Mouse (Mus musculus) myocyte (in vitro differentiated cells): Measurements from ENCODE around the gene Dnmbp. TPM values are rescaled to one million over a fixed set of nuclear protein-coding genes. Genes with fewer than 3 reads are reported as not detected.

Experiments
- H3K27me3 ChIP-seq: one replicate; pipeline ENCODE4 v1.6.1; 2011; ENCODE audit not compliant: control insufficient read depth, insufficient read depth, insufficient read length
- H3K36me3 ChIP-seq: one replicate; pipeline ENCODE4 v1.6.1; 2011; ENCODE audit not compliant: control insufficient read depth, insufficient read depth
- H3K4me2 ChIP-seq: one replicate; pipeline ENCODE4 v1.6.1; 2011; ENCODE audit warnings: low read depth, control low read depth
- H3K4me3 ChIP-seq: one replicate; pipeline ENCODE4 v1.5.1; 2011; ENCODE audit warnings: mild to moderate bottlenecking, control low read depth, moderate library complexity
- H3K79me2 ChIP-seq: one replicate; pipeline ENCODE4 v1.6.1; 2011; ENCODE audit not compliant: control insufficient read depth, insufficient read depth
- H3ac ChIP-seq: one replicate; pipeline ENCODE4 v1.6.1; 2011; ENCODE audit not compliant: control insufficient read depth, insufficient read length
- CEBPB ChIP-seq: IDR thresholded peaks from 2 replicates; pipeline ENCODE4 v1.6.1; 2011; ENCODE audit warnings: mild to moderate bottlenecking, moderate library complexity; ENCODE audit not compliant: poor library complexity, insufficient read depth, severe bottlenecking
- E2F4 ChIP-seq: IDR thresholded peaks from one replicate; pipeline ENCODE4 v1.6.1; 2011; ENCODE audit warnings: mild to moderate bottlenecking, control low read depth, moderate library complexity; ENCODE audit not compliant: insufficient read depth
- MAX ChIP-seq: IDR thresholded peaks from one replicate; pipeline ENCODE4 v1.6.1; 2011; ENCODE audit warnings: low read depth, mild to moderate bottlenecking, control low read depth
- MYOD1 ChIP-seq, 3 experiments: IDR thresholded peaks; one replicate each; pipeline ENCODE4 v1.6.1; 2011; ENCODE audit warnings: control low read depth in 2 of 3, low read depth in 2 of 3, mild to moderate bottlenecking in 2 of 3, moderate library complexity in 1 of 3; ENCODE audit not compliant: insufficient read length in 2 of 3, control insufficient read depth in 1 of 3
- MYOG ChIP-seq, 3 experiments: IDR thresholded peaks; one replicate each; pipeline ENCODE4 v1.6.1; 2011; ENCODE audit warnings: control low read depth in 2 of 3, low read depth in 2 of 3, mild to moderate bottlenecking in 2 of 3; ENCODE audit not compliant: insufficient read length in 2 of 3, control insufficient read depth in 1 of 3, insufficient read depth in 1 of 3
- POLR2A ChIP-seq: IDR thresholded peaks from one replicate; pipeline ENCODE4 v1.6.1; 2011; ENCODE audit warnings: low read depth, mild to moderate bottlenecking, control low read depth, moderate library complexity; ENCODE audit not compliant: insufficient read length
- POLR2AphosphoS2 ChIP-seq: IDR thresholded peaks from one replicate; pipeline ENCODE4 v1.6.1; 2011; ENCODE audit warnings: low read depth, control low read depth; ENCODE audit not compliant: insufficient read length
- REST ChIP-seq: IDR thresholded peaks from one replicate; pipeline ENCODE4 v1.6.1; 2011; ENCODE audit warnings: mild to moderate bottlenecking, control low read depth, moderate library complexity; ENCODE audit not compliant: insufficient read depth, insufficient read length
- SRF ChIP-seq: IDR thresholded peaks from one replicate; pipeline ENCODE4 v1.6.1; 2011; ENCODE audit warnings: low read depth; ENCODE audit not compliant: control insufficient read depth, insufficient read length
- TCF12 ChIP-seq: IDR thresholded peaks from one replicate; pipeline ENCODE4 v1.6.1; 2011; ENCODE audit warnings: mild to moderate bottlenecking, control low read depth; ENCODE audit not compliant: poor library complexity, insufficient read depth, severe bottlenecking
- TCF3 ChIP-seq: IDR thresholded peaks from one replicate; pipeline ENCODE4 v1.6.1; 2011; ENCODE audit warnings: low read depth, control low read depth; ENCODE audit not compliant: insufficient read length
- USF1 ChIP-seq: IDR thresholded peaks from one replicate; pipeline ENCODE4 v1.6.1; 2011; ENCODE audit warnings: low read depth, mild to moderate bottlenecking, control low read depth, moderate library complexity
- polyA plus RNA-seq: library from polyadenylated mRNA; unstranded; fragments of >200 nt; fragmentation: generic; extraction: Trizol; gene quantifications from one replicate; pipeline ENCODE4 v1.2.1, GENCODE M21; 2012; ENCODE audit warnings: missing spikeins

Gene Dnmbp
- polyA plus RNA-seq, 1 experiment = 7.8 TPM

DNA sequence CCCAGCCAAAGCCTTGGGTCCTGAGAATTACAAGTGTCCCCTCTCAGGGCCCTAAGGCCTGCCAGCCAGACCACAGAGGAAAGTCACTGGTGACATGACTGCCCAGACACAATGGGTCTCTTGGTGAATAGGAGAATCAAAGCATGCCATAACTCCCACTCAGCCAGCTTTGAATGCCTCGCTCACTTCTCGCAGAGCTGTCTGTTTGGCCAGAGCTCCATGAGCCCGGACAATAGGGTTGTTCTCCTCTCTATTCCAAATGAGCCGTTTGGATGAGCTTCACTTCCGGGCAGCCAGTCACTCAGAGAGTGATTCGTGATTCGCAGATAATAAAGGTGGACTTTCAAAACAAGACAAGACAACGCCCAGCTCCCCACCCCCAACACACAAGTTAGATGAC lies 34.9 kb downstream of the Dnmbp start:
- Histone ChIP-seq H3K79me2 (no peaks in the 10 kb centered on the region), H3K27me3 (no peaks in the 10 kb centered on the region), H3ac (no peak overlapping the region), H3K36me3 (peaks cover 11% of the 10 kb centered on the region), H3K4me3 (no peak overlapping the region), H3K4me2 (no peak overlapping the region)
- TF ChIP-seq E2F4 = no peak
- no peak for TF ChIP-seq SRF
- no peak for TF ChIP-seq POLR2AphosphoS2
- TF ChIP-seq MYOG (IDR thresholded peaks at IDR 0.05; ENCODE audit: control insufficient read depth in 1 of 3, insufficient read depth in 1 of 3, insufficient read length in 2 of 3, low read depth in 2 of 3) = no peak
- no peak for TF ChIP-seq POLR2A
- no peak for TF ChIP-seq MAX
- no peak for TF ChIP-seq TCF3
- TF ChIP-seq REST = no peak
- no peak for TF ChIP-seq CEBPB
- no peak for TF ChIP-seq MYOD1 (IDR thresholded peaks at IDR 0.05; ENCODE audit: control insufficient read depth in 1 of 3, insufficient read length in 2 of 3, low read depth in 2 of 3)
- TF ChIP-seq TCF12 = no peak

DNA sequence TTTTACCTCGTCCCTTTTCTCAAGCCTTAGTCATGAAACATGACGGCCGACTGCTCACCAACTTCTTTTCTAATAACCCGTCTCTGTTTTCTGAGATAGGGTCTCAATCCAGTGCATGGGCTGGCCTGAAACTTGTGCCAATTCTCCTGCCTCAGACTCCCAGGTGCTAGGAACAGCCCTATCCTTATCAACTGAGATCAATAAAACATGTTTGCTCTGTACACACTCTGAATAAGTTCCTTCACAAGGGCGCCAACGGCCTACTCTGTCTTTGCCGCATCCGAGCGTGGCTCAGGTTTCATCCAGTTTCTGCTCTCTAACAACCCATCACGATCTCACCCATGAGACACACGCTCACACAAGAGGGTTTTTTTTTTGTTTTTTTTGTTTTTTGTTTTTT lies 35.7 kb downstream of the Dnmbp start:
- Histone ChIP-seq H3K79me2 (no peaks in the 10 kb centered on the region), H3K4me2 (no peak overlapping the region), H3K27me3 (no peaks in the 10 kb centered on the region), H3ac (no peak overlapping the region), H3K36me3 (peaks cover 5% of the 10 kb centered on the region), H3K4me3 (no peak overlapping the region)
- TF ChIP-seq TCF12 = no peak
- TF ChIP-seq TCF3 = no peak
- no peak for TF ChIP-seq POLR2A
- TF ChIP-seq REST = no peak
- no peak for TF ChIP-seq CEBPB
- TF ChIP-seq E2F4 = no peak
- no peak for TF ChIP-seq SRF
- TF ChIP-seq POLR2AphosphoS2 = no peak
- TF ChIP-seq MYOD1 (IDR thresholded peaks at IDR 0.05; ENCODE audit: control insufficient read depth in 1 of 3, insufficient read length in 2 of 3, low read depth in 2 of 3) = no peak
- no peak for TF ChIP-seq USF1
- no peak for TF ChIP-seq MAX
- no peak for TF ChIP-seq MYOG (IDR thresholded peaks at IDR 0.05; ENCODE audit: control insufficient read depth in 1 of 3, insufficient read depth in 1 of 3, insufficient read length in 2 of 3, low read depth in 2 of 3)

DNA sequence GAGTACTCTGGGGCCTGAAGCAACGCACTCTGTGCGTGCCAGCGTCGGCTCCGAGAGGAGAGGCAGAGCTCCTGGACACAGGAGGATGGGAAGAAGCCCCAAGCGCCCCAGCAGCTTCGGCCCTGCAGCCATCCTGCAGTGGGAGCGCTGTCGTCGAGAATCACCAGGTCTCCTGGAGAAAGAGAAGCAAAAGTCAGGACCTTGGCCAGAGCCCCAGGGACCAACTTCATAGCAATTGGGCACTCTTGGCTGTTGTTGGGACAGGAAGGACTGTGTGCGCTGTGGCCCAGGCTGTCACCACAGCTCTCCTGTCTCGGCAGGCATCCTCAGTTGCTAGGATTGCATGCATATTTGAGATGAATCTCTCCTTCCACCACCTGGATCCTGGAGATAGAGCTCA lies 37.1 kb downstream of the Dnmbp start:
- no peaks in the 10 kb centered on the region for H3K79me2 ChIP-seq
- no peaks in the 10 kb centered on the region for H3K27me3 ChIP-seq
- TF ChIP-seq REST = no peak
- no peak for TF ChIP-seq CEBPB
- TF ChIP-seq POLR2A = no peak
- no peak for TF ChIP-seq USF1
- no peak for TF ChIP-seq E2F4
- no peak for TF ChIP-seq SRF
- TF ChIP-seq MYOD1 (IDR thresholded peaks at IDR 0.05; ENCODE audit: control insufficient read depth in 1 of 3, insufficient read length in 2 of 3, low read depth in 2 of 3) = no peak
- TF ChIP-seq MYOG (IDR thresholded peaks at IDR 0.05; ENCODE audit: control insufficient read depth in 1 of 3, insufficient read depth in 1 of 3, insufficient read length in 2 of 3, low read depth in 2 of 3) = no peak
- no peak overlapping the region for H3K4me2 ChIP-seq
- H3K36me3 ChIP-seq = no peaks in the 10 kb centered on the region
- no peak overlapping the region for H3ac ChIP-seq
- no peak overlapping the region for H3K4me3 ChIP-seq

DNA sequence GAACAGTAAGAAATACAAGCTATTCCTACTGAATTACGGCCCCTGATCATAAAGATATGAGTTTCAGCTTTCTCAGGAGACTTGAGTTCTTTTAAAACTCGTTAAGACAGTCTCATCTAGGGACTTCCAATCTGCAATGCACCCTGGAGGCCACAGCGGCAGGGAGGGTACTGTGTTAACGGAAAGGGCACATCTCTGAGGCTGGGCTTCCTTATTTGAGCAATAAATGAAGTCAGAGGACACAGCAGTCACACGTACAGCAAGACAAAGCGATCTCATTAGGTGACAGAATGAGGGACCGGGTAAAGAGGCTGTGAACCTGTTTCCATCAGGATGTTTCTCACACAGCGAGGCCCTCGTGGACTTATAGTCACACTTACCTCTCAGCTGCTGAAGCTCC lies 39.3 kb downstream of the Dnmbp start:
- no peak overlapping the region for H3K4me2 ChIP-seq
- H3ac ChIP-seq = no peak overlapping the region
- no peaks in the 10 kb centered on the region for H3K36me3 ChIP-seq
- TF ChIP-seq TCF3 = no peak
- no peak for TF ChIP-seq REST
- TF ChIP-seq POLR2A = no peak
- no peak for TF ChIP-seq TCF12
- no peak for TF ChIP-seq CEBPB
- TF ChIP-seq USF1 = no peak
- no peak for TF ChIP-seq MAX
- TF ChIP-seq MYOG (IDR thresholded peaks at IDR 0.05; ENCODE audit: control insufficient read depth in 1 of 3, insufficient read depth in 1 of 3, insufficient read length in 2 of 3, low read depth in 2 of 3) = no peak
- no peak for TF ChIP-seq E2F4
- TF ChIP-seq POLR2AphosphoS2 = no peak
- no peak for TF ChIP-seq SRF
- no peak for TF ChIP-seq MYOD1 (IDR thresholded peaks at IDR 0.05; ENCODE audit: control insufficient read depth in 1 of 3, insufficient read length in 2 of 3, low read depth in 2 of 3)
- no peaks in the 10 kb centered on the region for H3K27me3 ChIP-seq
- H3K79me2 ChIP-seq = no peaks in the 10 kb centered on the region
- H3K4me3 ChIP-seq = no peak overlapping the region

DNA sequence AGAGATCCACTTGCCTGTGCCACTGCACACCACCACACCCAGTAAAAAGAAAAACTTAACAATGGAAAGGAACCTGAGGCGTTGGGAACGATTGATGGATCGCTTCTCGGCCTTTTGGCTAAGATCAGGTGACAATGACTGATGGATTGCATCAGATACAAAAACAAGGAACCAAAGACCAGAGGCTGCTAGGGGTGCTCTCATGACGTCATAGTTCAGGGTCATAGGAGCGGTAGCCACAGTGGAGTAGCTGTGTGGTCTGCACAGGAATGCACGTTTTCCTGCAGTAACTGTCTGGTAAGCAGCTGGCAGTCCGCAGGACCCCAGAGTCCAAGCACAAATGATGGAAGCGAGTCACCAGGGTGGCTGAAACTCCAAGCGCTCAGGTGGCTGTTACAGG lies 41.4 kb downstream of the Dnmbp start:
- no peaks in the 10 kb centered on the region for H3K79me2 ChIP-seq
- no peaks in the 10 kb centered on the region for H3K36me3 ChIP-seq
- no peak overlapping the region for H3ac ChIP-seq
- H3K4me3 ChIP-seq = no peak overlapping the region
- H3K4me2 ChIP-seq = no peak overlapping the region
- TF ChIP-seq POLR2AphosphoS2 = no peak
- no peak for TF ChIP-seq TCF12
- no peak for TF ChIP-seq MAX
- TF ChIP-seq TCF3 = no peak
- TF ChIP-seq MYOG (IDR thresholded peaks at IDR 0.05; ENCODE audit: control insufficient read depth in 1 of 3, insufficient read depth in 1 of 3, insufficient read length in 2 of 3, low read depth in 2 of 3) = no peak
- no peak for TF ChIP-seq POLR2A
- TF ChIP-seq REST = no peak
- TF ChIP-seq E2F4 = no peak
- TF ChIP-seq USF1 = no peak
- no peak for TF ChIP-seq SRF
- no peak for TF ChIP-seq CEBPB
- no peak for TF ChIP-seq MYOD1 (IDR thresholded peaks at IDR 0.05; ENCODE audit: control insufficient read depth in 1 of 3, insufficient read length in 2 of 3, low read depth in 2 of 3)
- H3K27me3 ChIP-seq = no peaks in the 10 kb centered on the region
